Mouse (Mus musculus) kidney, postnatal 10 days (tissue): Measurements from ENCODE around the gene Rgs12.

Experiments
- DNase-seq: peaks from one replicate; pipeline ENCODE4 v3.0.0; 2021; ENCODE audit warnings: mixed read lengths

Rgs12 gene

GRCm38 (mm10) chr5:34931516-34932457 lies 17.5 kb upstream of the Rgs12 start:
- DNase-seq = peak; percentile 40

- DNase-seq = no peak
Observed at GRCm38 (mm10) chr5:34932458-34932806, 16.8 kb upstream of the Rgs12 start.

GRCm38 (mm10) chr5:34933461-34933860 lies 15.8 kb upstream of the Rgs12 start:
- DNase-seq = no peak

GRCm38 (mm10) chr5:34941710-34942470 lies 7.4 kb upstream of the Rgs12 start:
- no peak for DNase-seq

GRCm38 (mm10) chr5:34943428-34943827 lies 5.8 kb upstream of the Rgs12 start:
- DNase-seq = no peak

GRCm38 (mm10) chr5:34949769-34950211 lies 545 bp downstream of the Rgs12 start:
- no peak for DNase-seq

- DNase-seq = peak; percentile 25
Observed at GRCm38 (mm10) chr5:34950486-34951160, 1.4 kb downstream of the Rgs12 start.

- DNase-seq = peak; percentile 70
Observed at GRCm38 (mm10) chr5:34951161-34951834, 2.1 kb downstream of the Rgs12 start.

- DNase-seq = no peak
Observed at GRCm38 (mm10) chr5:34954508-34954907, 5.3 kb downstream of the Rgs12 start.

- DNase-seq = peak; percentile 72
Observed at GRCm38 (mm10) chr5:34955630-34956029, 6.4 kb downstream of the Rgs12 start.

- no peak for DNase-seq
Observed at GRCm38 (mm10) chr5:34956151-34956550, 6.9 kb downstream of the Rgs12 start.

- peak; percentile 37 for DNase-seq
Observed at GRCm38 (mm10) chr5:34957015-34957414, 7.8 kb downstream of the Rgs12 start.

GRCm38 (mm10) chr5:34960021-34960420 lies 10.8 kb downstream of the Rgs12 start:
- no peak for DNase-seq

GRCm38 (mm10) chr5:34965531-34965930 lies 16.3 kb downstream of the Rgs12 start:
- DNase-seq = no peak

GRCm38 (mm10) chr5:34968386-34968785 lies 19.1 kb downstream of the Rgs12 start:
- peak; percentile 59 for DNase-seq

GRCm38 (mm10) chr5:34972471-34972870 lies 23.2 kb downstream of the Rgs12 start:
- DNase-seq = no peak

GRCm38 (mm10) chr5:34973560-34974317 lies 24.5 kb downstream of the Rgs12 start:
- DNase-seq = no peak

GRCm38 (mm10) chr5:34974773-34975443 lies 25.7 kb downstream of the Rgs12 start:
- DNase-seq = no peak

GRCm38 (mm10) chr5:34976540-34977292 lies 27.5 kb downstream of the Rgs12 start:
- no peak for DNase-seq

GRCm38 (mm10) chr5:34980099-34980498 lies 30.9 kb downstream of the Rgs12 start:
- DNase-seq = no peak
